Mouse (Mus musculus): ENCODE data around the gene Srcin1.
A peak's percentile ranks its signal among the peaks of the same experiment; 100 is the strongest.

The Srcin1 gene

DNA sequence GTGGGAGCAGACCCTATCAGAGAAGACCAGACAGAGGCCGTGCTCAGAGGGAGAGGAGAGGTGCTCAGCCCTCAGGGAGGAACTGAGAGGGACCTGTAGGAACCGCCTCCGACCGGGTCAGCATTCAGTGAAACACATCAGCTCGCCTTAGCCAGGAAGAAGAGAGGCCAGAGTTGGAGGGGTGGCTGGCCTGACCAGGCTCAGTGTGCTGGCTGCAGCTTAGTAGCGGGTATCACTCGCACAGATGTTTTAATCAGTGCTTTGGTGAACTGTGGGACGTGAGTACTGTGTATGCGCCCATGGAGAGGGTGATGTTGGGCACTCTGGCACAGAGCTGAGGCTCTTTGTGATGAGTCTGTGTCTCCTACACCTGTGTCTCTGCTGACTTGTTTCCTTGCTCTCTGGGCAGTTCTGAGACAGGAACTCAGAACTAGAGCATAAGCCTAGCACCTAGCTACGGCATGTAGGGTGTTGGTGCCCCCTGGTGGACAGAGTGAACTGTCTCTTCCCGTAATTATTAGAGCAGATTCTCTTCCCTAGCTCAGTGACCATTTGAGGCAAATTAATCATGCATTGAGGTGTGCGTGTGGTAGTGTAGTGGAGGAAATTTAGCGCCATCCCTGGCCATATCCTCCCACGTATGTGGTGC lies 107.2 kb downstream of the Srcin1 start:
- DNase-seq (ENCODE audit: low spot score in 2 of 2) = peak; percentile 73 to 84

DNA sequence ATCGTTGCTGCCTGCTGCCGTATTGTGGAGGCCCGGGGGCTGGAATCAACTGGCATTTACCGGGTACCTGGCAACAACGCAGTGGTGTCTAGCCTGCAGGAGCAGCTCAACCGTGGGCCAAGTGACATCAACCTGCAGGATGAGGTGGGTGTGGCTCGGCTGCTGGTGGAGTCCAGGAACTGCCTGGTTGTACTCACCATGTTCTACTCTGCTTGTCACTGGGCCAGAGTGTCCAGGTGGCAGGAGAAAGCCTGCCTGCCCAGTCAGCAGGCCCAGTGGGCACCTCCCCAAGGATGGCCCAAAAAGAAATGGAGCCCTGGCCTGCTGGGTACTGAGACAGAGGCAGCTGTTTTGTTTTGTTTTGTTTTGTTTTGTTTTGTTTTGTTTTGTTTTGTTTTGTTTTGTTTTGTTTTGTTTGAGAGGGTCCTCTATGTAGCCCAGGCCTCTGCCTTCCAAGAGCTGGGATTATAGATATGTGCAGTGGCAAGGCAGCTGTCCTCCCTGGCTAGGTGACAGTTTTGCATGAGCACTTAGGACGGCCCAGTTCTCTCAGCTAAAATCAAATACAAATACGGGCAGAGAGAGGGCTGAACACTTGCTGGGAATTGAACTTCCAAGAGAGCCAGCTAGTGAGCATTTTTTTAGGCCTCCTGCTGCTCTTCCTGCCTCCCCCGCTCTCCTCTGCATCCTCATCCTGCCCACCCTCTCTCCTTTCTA lies 109.4 kb downstream of the Srcin1 start:
- DNase-seq (ENCODE audit: low spot score in 2 of 2) = no peak

DNA sequence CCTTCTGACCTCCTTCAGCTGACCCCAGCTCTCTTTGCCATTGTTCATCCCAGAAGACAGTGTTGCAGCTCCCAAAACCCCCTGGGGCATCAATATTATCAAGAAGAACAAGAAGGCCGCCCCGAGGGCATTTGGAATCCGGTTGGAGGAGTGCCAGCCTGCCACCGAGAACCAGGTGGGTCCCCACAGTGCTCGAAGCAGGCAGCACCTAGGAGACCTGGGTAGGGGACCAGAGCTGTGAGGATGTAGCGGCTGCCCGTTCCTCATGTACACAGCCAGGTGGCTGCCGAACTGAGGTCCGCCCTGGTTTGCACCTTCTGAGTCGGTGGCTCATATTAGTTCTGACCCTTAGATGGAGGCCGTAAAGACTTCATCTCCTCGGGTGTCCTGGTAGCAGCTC lies 110.0 kb downstream of the Srcin1 start:
- DNase-seq (ENCODE audit: low spot score in 2 of 2) = no peak

DNA sequence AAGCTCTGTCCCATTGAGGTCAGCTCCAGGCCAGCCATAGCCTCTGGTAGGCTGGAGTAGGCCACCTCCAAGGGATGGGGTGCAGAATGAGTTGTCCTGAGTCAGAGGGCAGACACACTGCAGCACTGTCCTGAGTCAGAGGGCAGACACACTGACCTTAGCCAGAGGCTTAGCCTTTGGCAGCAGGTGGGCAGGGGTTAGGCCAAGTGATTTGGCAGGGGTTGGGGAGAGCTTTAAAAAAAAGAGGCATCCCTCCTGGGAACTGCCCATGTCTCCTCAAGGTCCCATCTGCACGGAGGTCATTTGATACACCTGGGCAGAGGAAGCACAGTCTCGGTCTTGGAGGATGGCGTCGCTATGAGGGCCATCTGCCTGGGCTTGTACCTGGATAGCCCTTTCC lies 112.0 kb downstream of the Srcin1 start:
- DNase-seq (ENCODE audit: low spot score in 2 of 2) = no peak

DNA sequence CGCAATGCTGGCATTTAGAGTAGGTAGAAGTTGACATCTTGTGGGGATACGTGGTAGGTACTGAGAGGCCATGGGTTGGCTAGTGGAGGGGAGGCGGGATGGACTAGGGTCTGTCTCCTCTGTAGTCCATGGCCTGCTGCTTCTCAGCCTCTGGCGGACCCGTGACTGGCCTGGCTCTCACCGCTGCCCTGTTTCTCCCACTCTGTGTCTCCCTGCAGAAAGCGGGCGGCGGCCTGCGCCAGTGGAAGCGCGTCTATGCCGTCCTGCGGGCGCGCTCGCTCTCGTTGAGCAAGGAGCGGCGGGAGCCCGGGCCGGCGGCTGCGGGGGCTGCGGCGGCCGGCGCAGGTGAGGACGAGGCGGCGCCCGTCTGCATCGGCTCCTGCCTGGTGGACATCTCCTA lies 112.8 kb downstream of the Srcin1 start:
- no peak for DNase-seq (ENCODE audit: low spot score in 2 of 2)

DNA sequence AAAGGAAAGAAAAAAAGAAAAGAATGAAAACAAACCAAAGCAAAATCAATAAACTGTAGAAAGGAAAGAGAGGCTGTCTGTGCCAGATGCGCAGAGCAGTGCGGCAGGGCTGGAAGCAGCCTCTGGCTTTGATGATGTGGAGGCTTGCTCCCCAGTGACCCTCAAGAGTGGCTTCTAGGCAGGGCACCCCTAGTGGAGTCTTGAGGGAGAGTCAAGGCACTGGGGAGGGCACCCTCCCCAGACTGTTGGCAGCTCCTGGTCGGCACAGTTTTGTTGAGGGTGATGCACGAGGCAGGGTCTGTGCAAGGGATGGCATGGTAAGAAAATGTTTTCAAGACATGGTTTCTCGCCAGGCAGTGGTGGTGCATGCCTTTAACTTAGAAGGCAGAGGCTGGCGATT lies 113.4 kb downstream of the Srcin1 start:
- no peak for DNase-seq (ENCODE audit: low spot score in 2 of 2)

DNA sequence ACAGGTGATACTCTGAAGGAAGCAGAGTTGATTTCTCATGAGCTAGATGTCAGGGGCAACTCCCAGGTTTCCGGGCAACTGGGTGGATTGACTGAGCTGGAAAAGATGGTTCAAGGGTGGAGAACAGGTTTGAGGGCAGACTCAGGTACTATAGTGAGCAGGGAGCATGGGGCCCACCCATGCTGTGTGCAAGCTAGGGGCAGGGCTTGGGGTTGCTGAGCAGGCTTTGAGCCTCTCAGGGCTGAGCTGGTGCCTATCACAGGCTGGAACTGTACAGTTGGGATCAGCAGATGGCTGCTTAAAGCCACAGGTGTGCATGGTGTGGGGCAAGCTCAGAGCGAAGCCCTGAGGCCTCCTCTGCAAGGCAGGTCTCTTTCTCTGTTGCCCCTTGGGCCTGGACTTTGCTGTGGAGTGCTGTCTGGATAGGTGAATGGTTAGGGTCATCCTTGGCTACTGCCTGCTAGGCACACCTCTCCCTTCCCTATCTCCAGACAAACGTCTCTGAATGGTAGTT lies 114.6 kb downstream of the Srcin1 start:
- DNase-seq (ENCODE audit: low spot score in 2 of 2) = no peak
